Mouse (Mus musculus) heart, embryonic 16.5 days (tissue): ENCODE data around the gene Ets1. TPM values are rescaled to one million over a fixed set of nuclear protein-coding genes. Genes with fewer than 3 reads are reported as not detected.

Source experiments
- ATAC-seq: fragments of 200-750 bp; cut with Nextera tagmentation; replicated peaks from 2 replicates; pipeline ENCODE4 v1.8.0; 2017; ENCODE audit warnings: moderate number of reproducible peaks; ENCODE audit not compliant: insufficient read depth, low FRiP score; ENCODE audit errors: extremely low read depth
- H3K27ac ChIP-seq: fragments of 300-500 bp; sonication (generic); 2 replicates; pipeline ENCODE4 v1.5.1; 2014; ENCODE audit warnings: mild to moderate bottlenecking, low read length, control low read depth, moderate library complexity
- H3K27me3 ChIP-seq: fragments of 300-500 bp; sonication (generic); 2 replicates; pipeline ENCODE4 v1.6.1; 2014; ENCODE audit warnings: low read length, mixed read lengths; ENCODE audit not compliant: control insufficient read depth, insufficient read depth
- H3K36me3 ChIP-seq: fragments of 300-500 bp; sonication (generic); 2 replicates; pipeline ENCODE4 v1.6.1; 2014; ENCODE audit not compliant: control insufficient read depth, insufficient read depth
- H3K4me1 ChIP-seq: fragments of 300-500 bp; sonication (generic); 2 replicates; pipeline ENCODE4 v1.6.1; 2014; ENCODE audit warnings: low read length, mixed read lengths; ENCODE audit not compliant: control insufficient read depth, insufficient read depth
- H3K4me2 ChIP-seq: fragments of 300-500 bp; sonication (generic); 2 replicates; pipeline ENCODE4 v1.6.1; 2014; ENCODE audit warnings: low read depth, mild to moderate bottlenecking, control low read depth, low read length
- H3K4me3 ChIP-seq: fragments of 300-500 bp; sonication (generic); 2 replicates; pipeline ENCODE4 v1.5.1; 2014; ENCODE audit warnings: mild to moderate bottlenecking, control low read depth, low read length
- H3K9ac ChIP-seq: fragments of 300-500 bp; sonication (generic); 2 replicates; pipeline ENCODE4 v1.6.1; 2014; ENCODE audit warnings: low read length, control low read depth
- H3K9me3 ChIP-seq: fragments of 300-500 bp; sonication (generic); replicated peaks from 2 replicates; pipeline ENCODE4 v1.6.1; 2016; ENCODE audit warnings: low read length; ENCODE audit not compliant: control insufficient read depth
- WGBS: fragments of 180-500 bp; shearing (Covaris S2); extraction: QIAGEN DNeasy Blood & Tissue Kit; methylation state at CpG from one replicate; pipeline ENCODE4 v1.1.7; 2014; 5-methylcytosine and 5-hydroxymethylcytosine counted together
- polyA plus RNA-seq: library from polyadenylated mRNA; unstranded; fragments of >200 nt; fragmentation: Nextera tagmentation; extraction: Ambion mirVana; gene quantifications from 2 replicates; pipeline ENCODE4 v1.2.1, GENCODE M21; 2015

The Ets1 gene
- polyA plus RNA-seq, 1 experiment from 2014 or later = 66.7 TPM

- Histone ChIP-seq H3K4me3 (peak overlapping the region; percentile 33), H3K9me3 (no peaks in the 10 kb centered on the region), H3K4me2 (peak overlapping the region; percentile 59), H3K27me3 (no peaks in the 10 kb centered on the region), H3K36me3 (no peaks in the 10 kb centered on the region), H3K9ac (peak overlapping the region; percentile 44), H3K27ac (peak overlapping the region; percentile 55; the same call in 1 of the 2 replicates), H3K4me1 (peaks cover 22% of the 10 kb centered on the region)
- WGBS = 68% methylated on average over 20 of the region's 20 CpGs
- ATAC-seq = no peak
These were observed 65.3 kb downstream of the Ets1 start for GRCm38 (mm10) chr9:32701126-32701997.

GRCm38 (mm10) chr9:32701998-32702305 lies 65.9 kb downstream of the Ets1 start:
- H3K4me2 ChIP-seq = peak overlapping the region; percentile 59
- peaks cover 21% of the 10 kb centered on the region for H3K4me1 ChIP-seq
- no peaks in the 10 kb centered on the region for H3K9me3 ChIP-seq
- H3K27ac ChIP-seq = peak overlapping the region; percentile 55; the same call in 1 of the 2 replicates
- no peaks in the 10 kb centered on the region for H3K27me3 ChIP-seq
- WGBS = 66% methylated on average over 2 of the region's 2 CpGs
- no peaks in the 10 kb centered on the region for H3K36me3 ChIP-seq
- peak overlapping the region; percentile 32; the same call in 1 of the 2 replicates for H3K9ac ChIP-seq
- ATAC-seq = no peak
- H3K4me3 ChIP-seq = peak overlapping the region; percentile 33

- Histone ChIP-seq H3K9ac (no peak overlapping the region; the same call in 1 of the 2 replicates), H3K27ac (no peak overlapping the region), H3K4me2 (peak overlapping the region; percentile 32), H3K36me3 (no peaks in the 10 kb centered on the region), H3K4me3 (no peak overlapping the region), H3K9me3 (no peaks in the 10 kb centered on the region), H3K27me3 (no peaks in the 10 kb centered on the region), H3K4me1 (peaks cover 17% of the 10 kb centered on the region)
- WGBS = 64% methylated on average over 4 of the region's 4 CpGs
- no peak for ATAC-seq
These were observed 66.9 kb downstream of the Ets1 start for GRCm38 (mm10) chr9:32702836-32703395.

- H3K9ac ChIP-seq = no peak overlapping the region
- H3K9me3 ChIP-seq = no peaks in the 10 kb centered on the region
- 0 out of 2 replicates have a peak, but pooled peaks have one; percentile 6 for ATAC-seq
- no peak overlapping the region for H3K4me3 ChIP-seq
- 67% methylated on average over 7 of the region's 7 CpGs for WGBS
- peak overlapping the region; percentile 52; the same call in 1 of the 2 replicates for H3K27ac ChIP-seq
- H3K36me3 ChIP-seq = no peaks in the 10 kb centered on the region
- peaks cover 27% of the 10 kb centered on the region for H3K4me1 ChIP-seq
- no peak overlapping the region for H3K4me2 ChIP-seq
- H3K27me3 ChIP-seq = no peaks in the 10 kb centered on the region
These were observed 68.1 kb downstream of the Ets1 start for GRCm38 (mm10) chr9:32703976-32704745.

DNA sequence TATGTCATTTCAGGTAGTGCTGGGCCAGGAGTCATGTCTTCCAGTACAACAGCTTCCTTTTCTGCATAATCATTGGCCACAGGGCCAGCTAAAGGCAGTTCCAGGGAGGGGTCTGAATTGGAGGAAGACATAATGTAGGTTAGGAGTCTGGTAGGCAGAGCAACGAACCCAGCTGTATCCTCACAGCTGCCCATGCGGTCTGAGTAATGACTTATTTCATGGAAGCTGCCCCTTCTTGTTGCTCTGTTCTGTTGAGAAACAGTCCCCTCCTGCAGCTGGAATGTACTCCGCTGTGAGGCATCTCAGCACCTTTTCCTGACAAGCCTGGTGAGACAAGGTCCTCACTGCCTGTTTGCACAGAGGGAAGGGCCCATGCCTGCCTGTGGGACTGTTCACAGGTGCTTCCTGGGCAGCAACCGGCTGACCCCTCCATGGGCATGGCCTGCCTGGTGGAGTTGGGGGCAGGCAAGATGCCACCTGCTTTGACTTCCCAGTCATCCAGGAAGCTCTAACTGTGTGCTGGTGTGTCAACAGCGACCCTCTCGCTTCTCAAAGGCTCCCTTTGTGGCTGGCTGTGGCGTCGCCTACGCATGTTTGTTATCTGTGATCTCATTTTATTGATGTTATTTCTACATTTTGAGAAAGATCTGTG lies 69.9 kb downstream of the Ets1 start:
- peak; percentile 56 for ATAC-seq

DNA sequence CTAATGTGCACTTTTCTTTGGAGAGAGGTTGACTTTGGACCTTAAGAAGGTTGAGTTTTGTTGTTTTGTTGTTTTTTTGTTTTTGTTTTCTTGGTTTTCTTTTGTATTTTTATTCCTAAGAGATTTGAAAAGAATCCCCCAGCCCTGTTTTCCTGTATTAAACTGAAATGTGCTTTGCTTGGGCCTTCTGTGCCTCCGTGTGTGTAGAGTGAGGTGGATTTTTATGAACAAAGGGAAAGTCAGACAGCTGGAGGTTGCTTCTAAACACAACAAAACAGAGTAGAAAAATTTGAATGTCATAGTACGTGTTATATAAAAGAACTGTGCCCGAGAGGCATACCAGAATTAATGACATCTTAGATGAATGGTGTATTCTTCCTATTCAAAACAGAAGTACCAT lies 71.4 kb downstream of the Ets1 start:
- 83% methylated on average over 3 of the region's 3 CpGs for WGBS
- no peaks in the 10 kb centered on the region for H3K9me3 ChIP-seq
- no peak overlapping the region for H3K27ac ChIP-seq
- no peaks in the 10 kb centered on the region for H3K36me3 ChIP-seq
- H3K4me1 ChIP-seq = peaks cover 42% of the 10 kb centered on the region
- no peak overlapping the region for H3K9ac ChIP-seq
- no peak overlapping the region for H3K4me2 ChIP-seq
- ATAC-seq = no peak
- no peaks in the 10 kb centered on the region for H3K27me3 ChIP-seq
- no peak overlapping the region for H3K4me3 ChIP-seq

More for the DNA sequence above, 69.9 kb downstream of the Ets1 start:
- H3K27ac ChIP-seq = peak overlapping the region; percentile 41
- H3K27me3 ChIP-seq = no peaks in the 10 kb centered on the region
- H3K36me3 ChIP-seq = no peaks in the 10 kb centered on the region
- H3K4me3 ChIP-seq = no peak overlapping the region
- peaks cover 37% of the 10 kb centered on the region for H3K4me1 ChIP-seq
- no peaks in the 10 kb centered on the region for H3K9me3 ChIP-seq
- H3K4me2 ChIP-seq = no peak overlapping the region
- no peak overlapping the region for H3K9ac ChIP-seq
- 51% methylated on average over 9 of the region's 9 CpGs for WGBS

DNA sequence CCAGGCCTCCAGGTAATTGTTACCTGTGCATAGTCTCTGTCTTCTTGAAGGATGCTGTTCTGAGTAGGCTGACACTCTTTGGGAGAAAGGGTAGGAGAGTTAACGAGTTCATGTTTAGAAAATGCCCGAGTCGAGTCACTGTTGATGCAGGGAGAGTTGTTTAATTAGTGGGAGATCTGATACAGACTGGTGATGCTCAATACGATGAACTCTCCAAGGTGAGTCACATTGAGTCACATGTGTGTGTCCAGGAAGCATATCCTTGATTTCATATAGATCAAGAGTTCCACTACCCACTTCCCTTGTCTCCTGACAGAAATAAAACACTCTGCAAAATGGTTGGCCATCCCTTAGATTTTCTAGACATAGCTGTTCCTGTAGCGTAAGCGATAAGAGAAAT lies 72.5 kb downstream of the Ets1 start:
- no peak for ATAC-seq
- Histone ChIP-seq H3K36me3 (no peaks in the 10 kb centered on the region), H3K9me3 (no peaks in the 10 kb centered on the region), H3K4me2 (no peak overlapping the region), H3K27me3 (no peaks in the 10 kb centered on the region), H3K27ac (no peak overlapping the region), H3K4me3 (no peak overlapping the region), H3K4me1 (peaks cover 52% of the 10 kb centered on the region), H3K9ac (no peak overlapping the region)
- 70% methylated on average over 6 of the region's 6 CpGs for WGBS

DNA sequence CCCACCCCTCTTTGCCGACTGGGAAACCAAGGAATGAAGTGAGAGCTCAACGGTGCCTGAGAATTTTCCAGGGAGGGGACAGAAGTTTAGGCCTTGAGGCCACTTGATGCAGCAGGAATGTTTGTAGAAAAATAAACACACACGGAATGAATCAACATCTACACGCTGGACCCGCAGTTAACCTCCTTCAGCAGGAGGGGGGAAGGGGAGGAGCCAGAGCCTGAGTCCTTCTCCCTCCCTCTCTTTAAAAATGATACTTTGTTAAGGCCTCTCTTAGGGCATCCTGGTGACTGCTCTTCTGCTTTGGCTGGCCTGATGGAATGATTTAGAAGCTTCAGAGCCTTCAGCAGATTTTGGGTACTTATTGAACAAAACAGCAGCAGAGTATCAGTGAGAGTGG lies 73.3 kb downstream of the Ets1 start:
- Histone ChIP-seq H3K36me3 (no peaks in the 10 kb centered on the region), H3K4me2 (peak overlapping the region; percentile 46), H3K9me3 (no peaks in the 10 kb centered on the region), H3K9ac (peak overlapping the region; percentile 39; the same call in 1 of the 2 replicates), H3K4me1 (peaks cover 59% of the 10 kb centered on the region), H3K27me3 (no peaks in the 10 kb centered on the region), H3K4me3 (no peak overlapping the region), H3K27ac (peak overlapping the region; percentile 61; the same call in 1 of the 2 replicates)
- WGBS = 11% methylated on average over 5 of the region's 5 CpGs
- ATAC-seq = no peak
